Mouse (Mus musculus) kidney, adult 9 months (tissue): ENCODE data around the gene Cnrip1.
"Not testable (repeated sequence)": the region's sequence is repeated elsewhere in the genome, so short reads cannot be mapped to it uniquely, and the experiment has no call there.

Experiments
- DNase-seq: peaks from one replicate; pipeline ENCODE4 v3.0.0; 2022

The Cnrip1 gene

DNA sequence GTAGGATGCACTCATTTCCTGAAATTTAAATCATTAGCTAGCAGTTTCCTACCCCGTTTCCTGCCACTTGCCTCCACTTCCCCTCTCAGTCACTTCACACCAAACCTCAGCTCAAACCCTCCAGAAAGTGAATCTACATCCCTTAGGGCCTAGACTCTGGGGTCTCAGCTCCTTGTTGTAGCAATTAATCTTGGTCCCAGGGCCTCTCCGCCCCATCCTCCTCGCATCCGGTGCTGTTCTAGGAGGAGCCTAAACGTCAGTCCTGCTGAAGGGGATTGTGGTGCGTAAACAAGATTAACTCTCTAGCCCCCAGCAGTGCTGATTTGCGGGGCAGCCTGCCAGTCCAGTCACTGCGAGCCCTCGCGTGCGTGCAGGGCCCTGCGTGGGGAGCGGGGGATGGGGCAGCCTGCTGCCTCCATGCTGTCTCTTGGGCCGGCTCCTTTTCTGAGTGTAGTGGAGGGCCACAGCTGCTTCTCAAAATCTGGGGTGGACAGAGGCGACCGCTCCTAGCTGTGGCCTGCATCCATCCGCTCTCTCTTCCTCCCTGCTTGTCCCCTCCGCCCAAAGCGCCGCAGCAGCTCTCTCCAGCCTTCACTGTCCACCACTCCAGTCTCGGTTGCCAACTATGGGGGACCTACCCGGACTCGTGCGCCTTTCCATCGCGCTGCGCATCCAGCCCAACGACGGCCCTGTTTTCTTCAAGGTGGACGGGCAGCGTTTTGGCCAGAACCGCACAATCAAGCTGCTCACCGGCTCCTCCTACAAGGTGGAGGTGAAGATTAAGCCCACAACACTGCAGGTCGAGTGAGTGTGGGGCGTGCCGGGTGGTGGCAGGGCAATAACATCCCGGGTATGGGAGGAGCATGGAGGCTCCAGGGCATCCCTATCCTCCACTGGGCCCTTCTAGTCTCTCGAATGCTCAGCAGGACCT, at the start of gene Cnrip1, which contains the start of gene Plek:
Cnrip1 (plus strand) TSS at position 42 of the 931 bp plus-strand sequence.
Plek (minus strand) TSS at position 837 of the 931 bp plus-strand sequence.
- DNase-seq: peak; percentile 34

DNA sequence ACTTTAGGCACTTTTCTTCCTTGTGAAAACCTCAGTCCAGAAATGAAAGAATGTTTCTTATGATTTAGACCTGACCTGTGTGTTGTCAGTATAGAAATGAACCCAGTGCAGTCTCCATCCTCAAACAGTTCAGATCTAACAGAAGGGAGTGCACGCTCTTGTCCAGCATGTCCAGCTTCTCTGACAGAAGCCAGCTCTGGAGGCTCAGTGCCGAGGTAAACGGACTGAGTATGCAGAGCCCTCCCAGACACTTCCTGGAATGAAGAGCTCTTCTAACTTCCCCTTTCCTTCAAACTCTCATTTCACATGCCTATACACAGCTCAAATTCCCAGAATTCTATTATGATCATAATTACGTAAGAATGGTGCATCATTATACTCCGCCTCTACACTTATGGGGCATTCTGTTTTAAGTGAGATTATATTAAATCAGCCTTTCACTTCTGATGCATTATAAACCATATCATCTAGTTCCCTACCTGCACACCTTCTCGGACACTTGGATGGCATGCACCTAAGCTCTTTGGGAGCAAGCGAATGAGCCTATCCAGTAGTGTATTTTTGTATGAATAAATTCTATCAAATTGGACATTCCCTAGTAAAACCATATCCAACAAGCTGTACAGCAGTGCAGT, 48.5 kb upstream of the Cnrip1 start:
- DNase-seq: no peak

DNA sequence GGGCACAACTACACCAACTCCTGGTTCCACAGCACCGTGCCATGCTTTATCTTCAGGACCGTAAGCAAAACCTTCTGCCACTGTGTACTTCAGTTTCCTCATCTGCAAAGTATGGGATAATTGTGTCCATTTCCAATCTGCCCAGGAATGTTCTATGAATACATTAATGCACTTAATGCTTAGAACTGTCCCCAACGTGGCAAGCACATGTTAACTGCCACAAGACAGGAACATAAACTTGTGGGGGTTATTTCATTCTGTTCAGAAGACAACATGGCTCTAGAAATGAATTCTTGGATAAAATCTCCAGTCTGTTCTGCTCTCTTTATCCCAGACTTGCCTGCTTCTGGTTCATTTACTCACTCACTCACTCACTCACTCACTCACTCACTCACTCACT, 47.6 kb upstream of the Cnrip1 start:
- no peak for DNase-seq

DNA sequence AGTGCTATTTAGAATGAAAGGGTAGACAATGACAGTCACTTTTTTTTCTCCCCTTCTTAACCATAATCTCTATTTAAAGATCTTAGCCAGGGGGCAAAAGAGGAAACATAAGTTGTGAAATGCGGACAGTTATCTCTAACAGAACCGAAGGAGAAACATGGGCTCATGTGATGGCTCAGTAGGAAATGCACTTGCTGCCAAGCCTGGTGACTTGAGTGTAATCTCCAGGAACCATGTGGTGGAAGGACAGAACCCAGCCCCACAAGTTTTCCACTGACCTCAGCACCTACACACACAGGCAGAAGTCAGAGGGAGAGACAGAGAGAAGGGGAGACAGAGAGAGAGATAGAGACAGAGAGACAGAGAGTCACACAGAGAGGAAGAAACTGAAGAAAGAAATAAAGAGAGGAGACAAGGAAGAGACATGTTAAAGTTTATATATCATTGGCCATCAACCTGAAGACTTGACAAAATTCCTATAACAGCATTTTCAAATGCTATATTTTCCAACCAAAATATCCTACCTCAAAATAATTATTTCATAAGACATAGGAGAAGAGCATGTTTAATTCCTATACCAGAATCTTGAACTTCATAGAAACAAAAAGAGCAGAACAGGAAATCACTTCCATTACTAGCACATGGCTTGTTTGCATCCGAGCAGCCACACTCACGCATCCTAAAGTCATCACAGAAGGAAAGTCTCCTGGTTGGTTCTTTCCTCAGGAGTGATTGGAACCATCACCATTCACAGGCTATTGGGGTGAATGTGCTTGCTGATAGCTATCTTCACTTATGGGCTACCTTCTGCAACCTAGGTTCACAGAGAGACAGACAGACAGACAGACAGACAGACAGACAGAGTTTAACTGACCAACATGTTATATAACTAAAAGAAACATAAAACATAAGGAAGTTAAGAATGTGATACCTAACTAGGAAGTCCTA, 46.2 kb upstream of the Cnrip1 start:
- DNase-seq: peak; percentile 6

DNA sequence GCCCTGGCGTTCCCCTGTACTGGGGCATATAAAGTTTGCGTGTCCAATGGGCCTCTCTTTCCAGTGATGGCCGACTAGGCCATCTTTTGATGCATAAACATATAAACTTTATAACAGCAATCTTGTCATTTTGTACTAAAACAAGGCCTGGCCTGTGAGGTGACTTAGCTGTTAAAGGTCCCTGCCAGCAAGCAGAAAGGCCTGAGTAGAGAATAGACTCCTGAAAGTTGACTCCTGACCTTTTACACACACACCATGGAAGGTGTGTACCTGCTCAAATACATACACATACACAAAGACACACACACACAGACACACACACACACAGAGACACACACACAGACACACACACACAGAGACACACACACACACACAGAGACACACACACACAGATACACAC, 44.9 kb upstream of the Cnrip1 start:
- DNase-seq: not testable (repeated sequence)

DNA sequence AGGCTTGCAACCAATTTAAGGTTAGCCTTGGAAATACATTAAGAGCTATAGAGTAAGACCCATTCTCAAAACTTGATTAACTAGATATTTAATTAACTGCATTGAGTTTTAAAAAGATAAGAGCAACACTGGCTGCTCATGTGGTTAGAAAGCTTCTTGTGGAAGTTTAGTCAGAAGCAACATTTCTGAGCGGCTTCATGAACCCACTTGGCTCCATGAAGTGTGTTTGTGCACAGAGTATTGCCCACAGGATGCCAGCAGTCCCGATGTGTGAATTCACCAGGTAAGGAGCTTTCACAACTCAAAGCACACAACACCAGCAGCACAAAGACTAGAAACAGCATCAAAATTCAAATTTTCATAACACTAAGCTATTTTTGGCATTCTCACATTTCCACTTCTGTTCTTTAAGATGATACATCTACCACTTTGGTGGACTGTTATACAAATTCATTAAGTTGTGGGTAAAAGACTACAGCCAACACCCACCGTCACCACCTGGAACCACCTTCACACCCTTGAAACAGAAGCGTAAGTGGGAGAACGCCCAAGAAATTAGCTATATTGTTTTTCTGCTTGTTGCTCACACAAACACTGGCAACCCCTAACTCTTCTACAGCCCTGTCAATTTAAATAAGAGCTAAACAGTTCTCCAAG, 43.7 kb upstream of the Cnrip1 start:
- no peak for DNase-seq

DNA sequence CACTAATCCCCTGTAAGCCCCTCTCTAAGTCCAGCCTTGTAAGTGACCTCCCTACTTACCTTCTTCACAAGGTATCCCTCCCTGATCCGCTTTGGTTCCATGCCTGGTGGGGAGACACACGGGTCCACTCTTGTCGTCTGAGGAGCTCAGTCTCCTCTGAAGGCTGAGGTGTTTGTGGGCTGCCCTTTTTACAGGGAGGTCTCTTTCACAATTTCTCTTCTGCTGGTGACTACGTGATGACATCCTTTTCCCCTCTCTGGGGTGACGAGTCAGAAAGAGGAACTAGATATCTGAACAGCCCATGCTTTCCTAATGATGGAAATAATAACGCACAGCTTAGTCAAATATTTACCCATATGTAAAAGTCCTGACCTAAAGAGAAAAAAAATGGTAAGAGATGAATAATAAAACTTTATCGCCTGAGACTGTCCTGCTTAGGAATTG, 42.9 kb upstream of the Cnrip1 start:
- DNase-seq: no peak

DNA sequence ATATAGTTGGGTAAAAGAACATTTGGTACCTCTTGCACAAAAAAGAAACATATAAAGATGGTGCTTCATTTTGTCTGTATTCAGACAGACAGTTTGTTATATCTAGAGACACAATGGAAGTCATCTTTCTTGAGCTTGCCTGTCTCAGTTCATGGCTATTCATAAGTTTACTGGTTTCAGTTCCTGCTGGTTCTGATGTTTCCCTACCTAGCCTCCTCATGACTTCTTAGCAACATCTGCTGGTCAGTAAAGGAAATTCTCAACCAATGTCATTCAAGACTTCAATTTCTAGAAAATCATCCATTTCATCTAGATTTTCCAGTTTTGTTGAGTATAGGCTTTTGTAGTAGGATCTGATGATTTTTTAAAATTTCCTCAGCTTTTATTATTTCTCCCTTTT, 38.4 kb upstream of the Cnrip1 start:
- DNase-seq: no peak

DNA sequence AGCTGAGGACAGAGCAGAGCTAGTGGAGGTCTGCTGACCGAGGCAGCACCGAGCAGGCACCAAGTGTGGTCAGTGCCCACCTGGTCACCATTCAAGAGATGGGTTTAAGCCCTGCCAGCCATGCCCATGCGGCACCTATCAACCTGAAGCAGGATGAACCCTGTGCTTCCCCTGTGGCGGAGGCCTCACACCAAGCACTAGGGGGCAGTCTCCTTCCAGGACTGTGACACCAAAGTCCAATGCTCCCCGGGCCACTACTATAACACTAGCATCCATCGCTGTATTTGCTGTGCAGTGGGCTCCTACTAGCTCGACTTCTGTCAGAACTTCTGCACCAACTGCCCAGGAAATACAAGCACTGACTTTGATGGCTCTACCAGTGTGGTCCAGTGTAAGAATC, 32.1 kb upstream of the Cnrip1 start:
- no peak for DNase-seq

DNA sequence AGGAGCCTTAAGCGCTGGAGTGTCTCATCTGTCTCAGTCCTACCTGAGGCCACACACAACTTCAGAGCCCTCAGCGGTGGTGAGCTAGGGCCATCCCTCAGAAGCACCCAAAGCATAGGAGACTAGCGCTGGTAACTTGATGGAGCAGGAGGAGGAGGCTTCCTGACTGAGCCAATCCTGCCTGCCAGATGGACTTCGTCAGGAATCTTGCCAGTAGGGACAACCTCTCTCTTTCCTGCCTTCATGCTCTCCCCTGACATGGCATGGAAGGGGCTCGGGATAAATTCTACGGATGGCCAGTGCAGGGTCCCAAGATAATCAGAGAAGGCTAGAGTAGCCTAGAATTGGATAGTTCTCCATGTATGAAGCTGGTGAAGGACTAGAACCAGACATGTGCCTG, 28.2 kb upstream of the Cnrip1 start:
- DNase-seq: no peak

DNA sequence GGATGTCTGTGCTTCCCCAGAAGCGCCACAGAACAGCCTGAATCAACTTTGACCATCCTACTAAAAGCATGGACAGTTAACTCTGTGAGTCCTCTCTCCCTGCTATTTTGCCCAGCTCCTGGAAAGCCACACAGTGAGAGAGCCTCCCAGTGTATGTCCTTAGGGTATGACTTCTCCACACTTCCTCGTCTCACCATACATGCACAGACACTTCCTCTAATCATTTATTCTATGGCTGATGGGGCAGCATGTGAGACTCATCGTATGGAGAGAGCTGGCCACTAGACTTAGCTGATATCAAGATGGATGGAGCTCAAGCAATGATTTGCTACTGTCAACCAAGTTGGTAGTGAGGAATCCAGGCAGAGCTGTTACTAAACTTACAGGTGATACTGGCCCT, 27.4 kb upstream of the Cnrip1 start:
- DNase-seq: no peak

DNA sequence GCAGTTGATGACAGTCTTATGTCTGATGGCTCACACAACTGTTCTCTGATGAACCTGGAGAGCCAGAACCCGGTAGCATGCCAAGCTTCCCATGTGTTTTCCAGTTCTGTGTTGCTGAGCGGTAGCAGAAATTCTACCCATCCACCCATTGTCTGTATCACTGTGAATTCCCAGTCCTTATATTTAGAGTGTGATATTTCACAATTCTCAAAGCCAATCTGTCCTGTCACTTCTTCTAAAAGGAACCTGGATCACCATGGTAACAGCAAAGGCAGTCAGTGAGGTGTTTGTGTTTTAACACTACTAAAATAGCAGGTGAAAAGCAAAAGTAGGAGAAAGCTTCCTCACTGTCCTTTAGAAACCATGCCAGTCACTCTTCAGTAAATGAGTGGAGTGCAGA, 5.6 kb upstream of the Cnrip1 start:
- no peak for DNase-seq

DNA sequence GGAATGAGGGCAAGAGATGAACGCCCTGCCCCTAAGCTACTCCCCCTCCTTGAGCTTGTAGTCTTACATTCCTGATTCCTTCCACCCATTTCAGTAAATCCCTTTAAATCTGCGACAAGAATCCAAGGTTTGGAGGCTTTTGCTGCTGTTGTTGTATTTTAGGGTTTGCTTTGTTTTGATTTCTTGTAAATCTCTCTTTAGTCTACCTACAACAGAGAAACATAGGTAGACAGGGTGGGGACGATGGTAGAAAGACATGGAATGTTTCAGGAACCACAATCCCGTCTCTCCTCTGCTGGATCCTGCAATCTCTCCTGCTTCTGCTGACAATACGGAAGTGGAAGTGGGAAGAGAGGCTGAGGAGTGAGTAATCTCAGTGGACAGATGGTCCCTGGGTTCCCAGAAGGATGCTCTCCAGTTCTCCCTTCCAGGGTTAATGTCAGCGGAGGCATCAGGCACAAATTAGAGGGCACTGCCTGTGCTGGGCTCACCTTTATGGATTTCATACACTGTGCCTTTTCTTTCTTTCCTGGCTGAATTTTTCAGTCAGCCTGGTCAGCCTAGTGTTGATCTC, 1.2 kb downstream of the Cnrip1 start:
- no peak for DNase-seq

DNA sequence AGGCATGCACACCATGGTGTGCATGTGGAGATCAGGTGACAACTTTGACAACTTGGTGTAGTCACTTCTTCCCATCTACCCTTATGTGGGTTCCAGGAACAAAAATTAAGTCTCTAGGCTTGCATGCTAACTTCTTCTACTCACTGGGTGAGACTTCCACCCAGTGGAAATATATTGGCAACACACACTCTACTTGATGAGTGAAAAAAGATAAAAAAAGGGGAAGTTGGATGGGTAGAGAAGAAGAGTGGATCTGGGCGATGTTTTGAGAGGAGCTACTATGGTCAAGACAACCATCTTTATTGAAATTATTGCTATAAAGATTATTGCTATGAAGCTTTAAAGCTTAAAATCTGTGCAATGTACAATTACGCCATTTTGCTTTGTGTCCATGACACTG, 18.0 kb downstream of the Cnrip1 start:
- DNase-seq: not testable (repeated sequence)

DNA sequence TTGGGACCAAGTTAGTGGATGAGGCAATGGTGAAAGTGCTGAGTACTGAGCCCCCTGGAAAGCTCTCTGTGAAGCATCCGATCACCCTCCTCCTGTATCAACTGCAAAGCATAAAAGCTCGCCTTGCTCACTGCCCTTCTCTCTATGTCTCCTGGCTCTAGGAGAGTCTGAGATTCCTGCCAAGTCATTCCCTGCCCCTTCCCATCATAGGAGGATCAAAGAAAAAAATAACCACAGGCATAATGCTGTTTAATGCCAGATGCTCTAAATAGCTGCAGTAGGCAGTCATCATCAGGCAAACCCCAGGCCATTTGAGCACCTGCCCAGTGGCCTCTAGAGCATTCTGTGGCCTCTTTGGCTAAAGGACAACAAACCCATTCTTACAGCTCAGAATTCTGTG, 24.3 kb downstream of the Cnrip1 start:
- DNase-seq: no peak

DNA sequence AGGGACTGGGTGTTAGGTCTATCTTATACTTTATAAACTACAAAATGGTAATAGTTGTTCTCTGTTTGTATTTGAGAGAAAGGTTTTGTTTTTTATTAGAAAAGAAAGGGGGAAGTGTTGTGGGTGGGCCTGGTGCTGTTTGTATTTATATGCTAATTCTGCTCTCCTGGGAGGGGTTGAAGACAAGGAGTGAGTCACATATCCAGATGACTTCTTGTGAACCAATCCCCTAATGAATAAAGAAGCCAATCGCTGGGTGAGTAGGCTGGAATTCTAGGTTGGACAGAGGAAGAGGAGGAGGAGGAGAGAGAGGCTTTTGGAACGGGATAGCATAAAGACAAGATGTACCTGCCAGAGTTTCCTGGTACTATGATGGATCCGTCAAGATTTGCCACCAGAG, 30.7 kb downstream of the Cnrip1 start:
- DNase-seq: no peak

DNA sequence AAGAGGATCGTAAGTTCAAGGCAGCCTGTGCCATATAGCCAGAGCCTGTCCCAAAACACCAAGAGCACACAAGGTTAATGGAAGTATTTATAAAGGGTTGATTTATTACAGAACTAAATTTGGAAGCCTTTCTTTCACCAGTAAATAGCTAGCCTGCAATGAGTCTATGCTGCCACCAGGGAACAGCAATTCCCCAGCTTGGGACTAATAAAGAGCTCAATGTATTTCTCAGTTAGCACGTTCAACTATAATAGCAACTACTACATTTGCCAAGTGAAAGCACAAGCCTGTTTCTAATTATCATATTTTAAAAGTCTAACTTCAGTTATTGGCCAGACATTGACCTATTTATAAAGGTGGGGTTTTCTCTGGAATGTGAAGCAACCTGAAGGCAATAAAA, 31.6 kb downstream of the Cnrip1 start:
- peak; percentile 13 for DNase-seq

DNA sequence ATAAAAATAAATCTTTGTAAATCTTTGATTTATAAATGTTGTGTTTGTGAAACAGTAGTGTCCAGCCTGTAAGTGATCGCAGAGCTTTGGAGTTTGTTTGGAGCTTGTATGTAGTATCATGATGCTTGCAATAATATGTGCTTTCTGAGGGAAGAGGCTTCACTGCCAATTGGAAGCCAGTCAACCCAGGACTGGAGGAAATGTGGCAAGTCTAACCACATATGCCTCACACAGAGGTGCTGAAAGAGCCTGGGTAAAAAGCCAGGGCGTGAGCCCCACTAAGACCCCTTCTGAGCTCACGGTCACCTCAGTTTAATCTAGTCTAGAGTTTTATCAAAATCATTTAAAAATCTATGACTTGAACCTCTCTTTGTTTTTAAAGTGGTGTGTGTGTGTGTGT, 32.1 kb downstream of the Cnrip1 start:
- DNase-seq: no peak

DNA sequence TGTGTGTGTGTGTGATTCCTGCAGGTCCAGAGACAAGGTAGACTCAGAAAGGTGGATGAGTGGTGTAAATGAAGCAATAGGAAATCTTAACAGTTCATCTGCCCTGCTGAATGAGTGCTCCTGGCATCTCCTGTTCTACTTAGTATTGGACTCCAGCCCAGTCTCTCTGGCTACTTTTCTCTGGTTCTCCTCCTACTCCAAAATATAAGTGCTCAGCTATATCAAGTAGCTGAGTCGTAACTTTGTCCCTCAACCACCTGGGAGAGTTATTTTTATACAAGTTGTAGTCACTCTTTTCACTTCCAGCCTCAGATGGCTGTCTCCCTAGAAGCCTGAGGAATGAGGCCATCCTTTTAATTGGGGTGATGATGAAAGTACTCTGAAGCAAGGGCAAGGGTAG, 32.5 kb downstream of the Cnrip1 start:
- DNase-seq: no peak

DNA sequence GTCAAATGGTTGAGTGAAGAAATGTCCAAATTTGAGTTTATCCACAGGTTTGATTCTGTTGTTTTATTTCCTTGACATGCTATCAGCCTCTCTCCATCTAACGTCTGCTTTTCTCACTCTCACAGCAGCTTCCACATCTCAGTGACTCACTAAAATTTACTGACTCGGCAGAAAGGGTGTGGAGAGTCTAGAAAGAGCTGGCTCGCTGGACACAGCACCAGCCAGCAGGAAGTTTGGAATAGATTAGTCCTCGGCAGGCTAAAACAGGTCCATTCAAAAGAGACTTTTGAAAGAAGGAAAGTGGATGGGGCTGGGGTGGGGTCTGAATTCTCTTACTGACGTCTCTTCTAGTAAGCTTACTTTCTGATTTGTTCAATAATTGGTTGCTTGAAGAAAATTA, 34.7 kb downstream of the Cnrip1 start:
- peak; percentile 7 for DNase-seq

DNA sequence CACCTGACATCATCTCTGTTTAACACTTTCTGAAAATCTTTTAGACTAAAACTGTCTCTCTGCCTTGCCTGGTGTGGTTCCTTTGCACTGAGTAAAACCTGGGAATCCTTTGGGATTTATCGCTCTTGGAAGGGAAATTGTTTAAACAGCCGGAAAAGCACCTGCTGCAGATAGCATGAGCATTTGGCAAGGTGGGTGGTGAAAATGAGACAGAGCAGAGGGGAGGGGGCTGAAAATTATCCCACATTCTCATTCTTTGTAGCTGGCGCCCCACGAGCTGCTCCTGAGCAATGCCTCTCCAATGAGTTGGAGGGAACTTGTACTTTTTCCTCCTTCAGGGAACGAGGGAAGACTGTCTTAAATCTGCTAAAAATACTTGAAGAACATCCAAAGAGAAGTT, 55.5 kb downstream of the Cnrip1 start:
- DNase-seq: no peak

DNA sequence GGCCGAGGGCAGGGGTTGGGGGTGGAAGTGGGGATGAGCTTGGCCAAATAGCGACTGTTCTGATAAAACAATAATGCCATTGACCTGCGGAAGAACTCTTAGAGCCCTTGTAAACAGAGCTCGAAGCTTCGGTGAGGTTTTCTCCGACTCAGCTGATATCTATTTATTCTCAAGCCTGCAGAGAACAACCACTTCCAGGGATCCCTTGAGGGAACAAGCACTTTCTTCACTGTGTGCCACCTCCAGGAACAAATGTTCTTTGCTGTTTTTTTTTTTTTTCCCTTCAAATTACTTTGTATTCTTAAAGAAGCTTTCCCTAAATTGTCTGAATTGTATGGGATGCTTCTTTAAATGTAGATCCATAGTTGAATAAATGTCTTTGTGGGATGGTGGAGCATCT, 56.0 kb downstream of the Cnrip1 start:
- DNase-seq: peak; percentile 5
